Mouse (Mus musculus) G1E (cell line): Measurements from ENCODE around the gene Tbl2.

Experiments used
- CTCF ChIP-seq: IDR thresholded peaks from 2 replicates; pipeline ENCODE4 v1.5.1; 2012; ENCODE audit warnings: low read depth, low read length, inconsistent platforms, mixed read lengths
- GATA1 ChIP-seq: IDR thresholded peaks from 2 replicates; pipeline ENCODE4 v1.6.1; 2012; ENCODE audit warnings: borderline replicate concordance, low read length, inconsistent platforms, mixed read lengths
- POLR2AphosphoS5 ChIP-seq: IDR thresholded peaks from 2 replicates; pipeline ENCODE4 v1.6.1; 2012; ENCODE audit warnings: low read depth, low read length, inconsistent platforms; ENCODE audit not compliant: insufficient replicate concordance
- TAL1 ChIP-seq: conservative IDR thresholded peaks from 2 replicates; pipeline ENCODE4 v1.6.1; 2012; ENCODE audit warnings: low read depth, low read length, inconsistent platforms, mixed read lengths

DNA sequence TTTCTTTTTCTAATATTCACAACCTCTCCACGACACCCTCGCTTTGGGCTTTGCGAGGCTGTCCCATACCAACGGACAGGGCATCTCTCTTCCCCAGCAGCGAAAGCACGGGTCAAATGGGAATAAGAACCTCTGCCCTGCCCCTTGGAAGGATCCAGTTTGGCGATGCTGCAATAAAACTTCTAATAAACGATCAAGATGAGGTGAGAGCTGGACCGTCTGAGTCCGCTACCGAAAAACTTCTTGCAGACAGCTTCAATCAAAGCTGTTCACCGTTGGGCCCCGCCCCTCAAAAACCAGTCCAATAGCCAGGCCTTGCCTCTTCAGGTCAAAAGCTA is 773 bp upstream of the Tbl2 start:
- no peak for TF ChIP-seq CTCF
- TF ChIP-seq TAL1, result no peak
- TF ChIP-seq GATA1, result no peak
- no peak for TF ChIP-seq POLR2AphosphoS5
